Mouse (Mus musculus): ENCODE measurements around the gene Pdik1l.

DNA sequence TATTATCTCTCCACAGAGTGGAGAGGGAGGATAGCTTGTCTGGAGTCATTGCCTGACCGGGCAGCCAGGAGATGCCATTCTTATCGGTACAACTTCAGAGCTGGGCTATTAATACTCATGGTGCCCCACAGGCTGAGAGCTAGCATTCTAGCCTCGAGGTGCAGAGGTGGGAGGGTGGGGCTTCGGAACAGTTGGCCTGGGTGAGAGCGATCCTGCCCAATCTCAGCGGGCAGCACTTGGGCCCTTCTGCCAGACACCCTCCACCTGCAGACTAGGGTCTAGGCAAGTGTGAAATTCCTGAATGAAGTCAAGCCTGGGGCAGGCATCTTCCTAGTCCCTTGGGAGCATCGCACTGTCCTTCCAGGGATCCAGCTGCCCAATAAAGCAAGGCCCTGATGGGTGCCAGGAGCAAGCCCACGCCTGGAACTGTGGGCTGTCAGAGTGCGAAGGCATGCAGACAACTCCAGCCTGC is 6.0 kb upstream of the Pdik1l start:
- TF ChIP-seq CTCF (IDR thresholded peaks at IDR 0.05; ENCODE audit: low read depth, low read length) (no peak), POLR2AphosphoS5 (IDR thresholded peaks at IDR 0.05; ENCODE audit: insufficient replicate concordance, low read depth, low read length) (no peak), GATA1 (IDR thresholded peaks at IDR 0.05; ENCODE audit: borderline replicate concordance, low read length) (no peak), TAL1 (conservative IDR thresholded peaks at IDR 0.05; ENCODE audit: low read depth, low read length) (no peak), GATA2 (IDR thresholded peaks at IDR 0.05; ENCODE audit: borderline replicate concordance, low read depth, low read length) (no peak)
